Mouse (Mus musculus): ENCODE results near the gene Rpl23a.
A peak's percentile ranks its signal among the peaks of the same experiment; 100 is the strongest.

Gene Rpl23a

DNA sequence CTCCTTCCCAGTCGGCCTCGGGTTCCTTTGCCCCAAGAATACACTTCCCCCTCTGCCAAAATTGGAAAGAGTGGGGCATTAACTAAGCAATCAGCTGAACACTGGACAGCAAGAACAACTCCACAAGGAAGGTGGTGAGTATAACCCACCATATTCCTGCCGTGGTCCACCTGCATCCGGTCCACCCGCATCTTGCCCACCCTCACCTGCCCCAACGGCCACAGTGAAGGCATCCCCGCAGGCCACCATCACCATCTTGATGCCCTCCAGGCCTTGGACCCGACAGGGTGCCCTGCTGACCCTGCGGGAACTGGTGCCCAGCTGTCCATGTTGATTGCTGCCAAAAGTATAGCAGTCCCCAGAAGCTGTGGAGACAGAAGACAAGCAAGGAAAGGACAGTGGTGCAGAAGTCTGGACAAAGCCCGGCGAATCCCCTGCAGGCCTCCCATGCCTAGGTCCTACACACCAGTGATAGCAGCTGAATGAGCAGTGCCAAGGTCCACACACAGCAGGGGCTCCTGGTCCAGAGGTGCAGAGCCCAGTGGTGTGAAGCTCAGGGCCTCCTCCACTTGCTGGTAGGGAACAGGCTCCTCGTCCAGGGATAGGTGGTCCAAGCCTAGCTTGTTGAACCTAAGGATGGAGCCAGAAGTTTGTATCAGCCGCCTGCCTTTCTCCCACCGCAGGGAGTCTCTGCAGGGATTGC, 16.0 kb downstream of the Rpl23a start:
- DNase-seq (ENCODE audit: low read depth, low spot score): no peak

DNA sequence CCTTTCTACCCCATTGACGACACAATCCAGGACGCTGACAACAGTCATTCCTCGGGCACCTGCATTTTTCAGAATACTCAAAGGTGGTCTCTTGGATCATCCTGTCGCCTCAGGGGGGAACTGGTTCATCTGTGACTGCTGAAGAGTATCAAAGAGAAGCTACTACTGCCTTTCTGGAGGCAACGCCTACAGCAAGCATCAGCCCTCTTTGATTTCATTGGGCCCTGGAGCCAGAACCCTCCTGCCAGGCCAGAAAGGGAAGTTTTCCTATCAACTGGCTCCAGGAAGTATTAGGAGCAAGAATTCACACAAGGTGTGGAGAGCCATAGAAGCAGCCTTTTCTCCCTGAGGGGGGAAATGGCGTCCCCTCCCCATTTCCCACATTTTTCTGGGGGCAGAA, 16.7 kb downstream of the Rpl23a start:
- peak; percentile 50 for DNase-seq (ENCODE audit: low read depth, low spot score)

DNA sequence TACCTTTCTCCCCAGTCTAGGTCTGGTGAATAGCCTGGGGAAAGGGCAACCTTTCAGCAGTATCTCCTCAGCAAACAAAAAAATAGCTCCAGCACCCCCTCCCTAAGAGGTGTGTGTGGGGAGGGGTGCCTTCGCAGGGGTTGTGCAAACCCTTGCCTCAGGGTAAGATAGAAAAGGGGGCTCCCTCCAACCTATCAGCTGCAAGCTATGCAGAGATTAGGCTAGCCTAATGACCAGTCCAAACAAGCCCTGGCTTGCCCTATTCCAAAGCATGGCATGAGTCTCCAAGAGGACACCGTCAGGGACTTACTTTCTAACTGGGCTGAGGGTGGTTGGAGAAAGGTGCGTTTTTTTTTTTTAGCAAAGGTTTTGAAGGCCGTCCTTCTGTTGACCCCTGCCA, 17.2 kb downstream of the Rpl23a start:
- peak; percentile 45 for DNase-seq (ENCODE audit: low read depth, low spot score)

DNA sequence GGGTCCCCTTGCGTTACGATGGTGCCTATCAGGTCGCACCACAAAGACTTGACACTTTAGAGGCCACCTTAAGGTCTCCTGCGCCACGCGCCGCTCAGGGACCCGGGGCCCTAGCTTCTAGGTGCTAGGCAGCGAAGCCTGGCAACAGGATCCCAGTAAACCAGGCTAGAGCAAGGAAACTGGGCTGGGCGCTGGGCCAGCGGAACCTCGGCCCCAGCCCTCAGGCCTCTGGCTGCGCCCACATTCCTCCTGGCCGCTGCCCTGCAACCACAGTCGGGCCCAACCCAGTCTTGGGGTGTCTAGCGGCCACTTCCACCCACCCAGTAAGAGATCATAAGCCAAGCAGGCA, 17.6 kb downstream of the Rpl23a start:
- DNase-seq (ENCODE audit: low read depth, low spot score): no peak

DNA sequence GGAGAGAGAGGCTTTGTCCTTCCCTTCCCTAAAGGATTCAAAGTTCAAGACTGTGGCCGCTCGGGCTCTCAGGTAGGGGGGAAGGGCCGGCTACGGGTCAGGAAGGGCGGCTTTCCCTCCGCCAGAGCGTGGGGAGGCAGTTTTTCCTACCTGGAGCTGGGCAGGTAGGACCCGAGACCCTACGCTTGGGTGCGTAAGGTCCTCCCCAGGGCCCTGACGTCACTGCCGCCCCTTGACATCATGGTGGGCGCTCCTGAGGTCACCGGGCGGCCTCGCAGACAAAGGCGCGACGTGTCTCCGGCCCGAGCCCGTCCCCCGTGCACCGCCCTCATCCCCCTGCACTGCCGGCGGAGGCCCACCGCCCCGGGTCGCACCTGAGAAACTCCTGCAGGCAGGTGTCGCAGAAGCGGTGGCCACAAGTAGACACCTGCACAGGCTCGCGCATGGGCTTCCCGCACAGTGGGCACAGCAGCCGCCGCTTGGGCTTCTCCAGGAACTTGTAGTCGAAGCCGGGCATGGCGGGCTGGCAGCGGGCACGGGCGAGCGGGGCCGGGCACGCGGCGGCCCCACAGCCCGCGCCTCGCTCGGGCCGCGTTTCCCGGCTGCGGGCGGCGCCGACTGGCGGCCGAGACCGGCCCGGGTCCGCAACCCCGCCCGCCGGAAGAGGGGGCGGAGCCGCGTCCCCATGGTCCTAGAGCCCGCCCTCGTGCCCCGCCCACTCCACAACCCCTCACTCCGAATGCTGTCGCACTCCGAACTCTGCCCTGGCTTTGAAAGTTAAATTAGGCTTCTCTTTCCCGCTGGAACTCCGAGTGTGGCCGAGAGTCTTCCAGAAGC, 18.2 kb downstream of the Rpl23a start, which contains the start of gene Traf4:
Traf4 (minus strand) TSS at position 666 of the 837 bp plus-strand sequence.
- DNase-seq (ENCODE audit: low read depth, low spot score): peak; percentile 91

DNA sequence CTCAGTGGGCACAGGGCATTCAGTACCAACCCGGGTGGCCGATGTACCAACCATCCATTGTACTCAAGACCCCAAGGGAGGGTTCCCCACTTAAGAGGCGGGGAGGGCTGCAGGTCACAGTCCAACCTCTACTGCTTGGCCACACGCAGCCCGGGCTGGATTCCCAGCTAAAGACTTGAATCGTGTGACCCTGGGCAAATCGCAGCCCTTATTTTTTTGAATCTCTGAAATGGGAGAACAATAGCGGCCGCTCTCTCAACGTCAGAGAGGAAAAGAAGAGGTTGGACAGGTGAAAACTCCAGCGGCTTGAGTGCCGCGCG, 18.8 kb downstream of the Rpl23a start:
- no peak for DNase-seq (ENCODE audit: low read depth, low spot score)

DNA sequence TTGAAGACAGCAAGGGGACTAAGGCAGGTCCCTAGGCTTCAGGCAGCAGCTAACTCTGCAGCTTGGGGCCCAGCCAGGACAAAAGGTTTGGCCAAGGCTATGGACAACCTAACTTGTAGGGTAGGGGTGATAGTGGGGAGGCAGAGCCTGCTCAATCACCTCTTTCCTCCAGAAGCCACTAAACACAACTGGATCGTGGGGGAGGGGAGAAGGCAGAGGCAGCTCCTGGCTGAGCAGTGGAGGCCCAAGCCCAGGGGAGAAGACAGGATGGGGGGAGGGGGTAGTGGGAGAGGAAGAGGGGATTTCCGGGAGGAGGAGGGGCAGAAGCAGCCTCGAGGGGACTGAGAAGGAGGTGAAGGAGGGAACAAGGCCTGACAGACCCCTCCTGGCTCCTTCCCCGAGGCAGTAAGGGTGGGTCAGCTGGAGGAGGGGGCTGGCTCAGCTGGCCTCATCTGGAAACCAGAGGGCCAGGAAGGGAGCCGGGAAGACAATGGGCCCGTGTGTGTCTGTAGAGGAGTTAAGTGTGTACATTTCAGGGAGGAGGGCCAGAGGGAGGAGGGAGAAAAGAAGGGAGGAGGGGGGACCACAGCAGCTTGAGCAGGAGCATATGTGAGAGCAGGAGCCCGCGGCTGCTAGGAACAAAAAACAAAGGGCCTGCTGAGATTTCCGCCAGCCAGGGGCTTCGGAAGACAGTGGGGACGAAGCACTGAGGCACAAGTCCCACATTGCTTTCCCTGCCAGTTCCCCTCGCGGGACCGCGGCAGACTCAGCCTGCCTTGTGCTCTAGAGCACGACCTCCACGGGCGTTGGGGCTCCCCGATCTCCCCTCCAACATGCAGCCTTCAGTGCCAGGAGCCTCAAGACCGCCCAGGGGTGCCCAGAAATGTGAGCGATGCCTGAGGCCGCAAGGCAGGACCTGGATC, 19.4 kb downstream of the Rpl23a start:
- DNase-seq (ENCODE audit: low read depth, low spot score): peak; percentile 93

DNA sequence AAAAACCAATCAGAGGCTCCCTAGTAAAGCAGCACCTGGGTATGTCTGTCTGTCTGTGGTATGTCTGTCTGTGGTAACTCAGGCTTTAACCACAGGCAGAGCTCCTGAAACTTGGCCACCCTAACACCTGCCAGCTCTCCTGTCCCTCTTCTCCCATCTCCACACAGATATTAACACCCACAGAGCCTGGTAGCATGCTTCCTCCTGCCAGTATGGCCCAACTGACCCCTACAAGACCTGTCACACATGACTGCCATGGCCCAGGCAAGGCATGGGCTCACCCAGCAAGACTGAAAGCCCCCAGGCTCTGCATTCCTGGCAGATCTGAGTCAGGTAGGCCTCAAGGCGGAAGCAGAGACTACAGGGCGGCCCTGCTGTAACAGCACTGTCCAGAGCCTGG, 20.3 kb downstream of the Rpl23a start:
- DNase-seq (ENCODE audit: low read depth, low spot score): no peak

DNA sequence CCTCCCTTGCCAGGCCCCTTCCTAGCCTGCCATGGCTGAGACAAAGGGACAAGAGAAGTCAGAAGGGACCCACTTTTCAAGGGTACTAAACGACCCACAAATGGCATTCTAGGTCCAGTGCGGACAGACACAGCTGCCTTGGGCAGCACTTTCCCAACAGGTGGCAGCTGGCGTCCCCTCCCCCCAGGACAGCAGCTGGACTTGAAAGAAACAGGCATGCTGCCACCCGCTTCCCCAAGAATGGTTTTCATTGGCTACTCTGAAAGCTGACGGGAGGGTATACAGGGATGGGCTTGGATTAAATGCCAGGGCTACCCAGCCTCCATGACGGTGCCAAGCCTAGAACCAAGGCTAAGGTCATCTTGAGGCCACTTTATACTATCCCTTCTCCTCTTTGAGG, 20.9 kb downstream of the Rpl23a start:
- DNase-seq (ENCODE audit: low read depth, low spot score): no peak

DNA sequence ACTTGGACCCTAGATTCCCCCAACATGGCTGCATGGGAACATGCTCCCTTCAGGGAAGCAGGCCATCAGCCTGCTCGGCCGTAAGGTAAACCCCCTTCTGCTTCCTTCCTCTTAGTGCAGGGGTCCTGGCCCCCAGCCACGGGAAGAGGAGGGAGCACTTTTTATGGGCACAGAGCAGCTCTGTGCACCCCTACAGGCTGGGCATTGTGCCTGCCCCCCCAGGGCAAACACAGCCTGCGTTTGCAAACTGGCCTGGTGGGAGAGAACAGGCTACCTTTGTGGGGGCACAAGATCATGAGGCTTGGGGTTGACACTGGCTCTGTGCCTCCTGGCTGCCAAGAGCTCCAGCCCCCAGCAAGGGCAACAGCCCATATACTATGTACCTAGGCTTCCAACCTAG, 21.4 kb downstream of the Rpl23a start:
- DNase-seq (ENCODE audit: low read depth, low spot score): no peak

DNA sequence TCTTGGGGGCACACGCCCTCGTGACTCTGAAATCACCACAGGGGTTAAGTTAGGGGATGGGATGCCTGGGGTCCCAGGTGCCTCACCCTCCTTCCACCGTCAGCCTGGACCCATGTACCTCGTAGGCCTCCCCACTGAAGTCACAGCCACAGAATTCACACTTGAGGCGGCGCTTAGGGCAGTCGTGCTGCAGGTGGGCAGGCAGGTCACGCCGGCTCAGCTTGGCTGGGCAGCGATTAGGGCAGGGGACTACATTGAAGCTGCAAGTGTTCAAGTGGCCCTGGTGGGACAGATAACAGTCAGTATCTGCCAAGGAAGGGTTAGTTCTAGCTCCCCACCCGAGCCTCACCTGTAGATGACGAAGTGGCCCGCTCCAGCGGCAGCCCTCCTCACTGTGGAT, 22.2 kb downstream of the Rpl23a start:
- DNase-seq (ENCODE audit: low read depth, low spot score): no peak

DNA sequence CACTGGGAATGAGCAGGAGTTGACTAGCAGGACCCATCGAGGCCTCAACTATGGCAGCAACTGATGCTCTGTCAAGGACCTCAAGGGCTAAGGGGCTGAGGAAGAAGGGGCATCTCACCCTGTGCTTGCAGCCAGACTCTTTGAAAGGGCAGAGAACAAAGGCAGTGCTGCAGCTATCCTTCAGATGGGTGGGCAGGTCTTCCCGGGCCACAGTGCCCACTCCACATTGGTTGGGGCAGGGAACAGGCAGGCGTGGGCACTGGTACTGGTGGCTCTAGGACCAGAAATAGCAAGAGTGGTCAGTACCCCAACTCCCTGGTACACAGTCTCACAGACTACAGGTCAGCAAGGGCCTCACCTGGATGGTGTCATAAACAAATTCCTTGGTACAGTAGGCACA, 22.7 kb downstream of the Rpl23a start:
- DNase-seq (ENCODE audit: low read depth, low spot score): no peak

DNA sequence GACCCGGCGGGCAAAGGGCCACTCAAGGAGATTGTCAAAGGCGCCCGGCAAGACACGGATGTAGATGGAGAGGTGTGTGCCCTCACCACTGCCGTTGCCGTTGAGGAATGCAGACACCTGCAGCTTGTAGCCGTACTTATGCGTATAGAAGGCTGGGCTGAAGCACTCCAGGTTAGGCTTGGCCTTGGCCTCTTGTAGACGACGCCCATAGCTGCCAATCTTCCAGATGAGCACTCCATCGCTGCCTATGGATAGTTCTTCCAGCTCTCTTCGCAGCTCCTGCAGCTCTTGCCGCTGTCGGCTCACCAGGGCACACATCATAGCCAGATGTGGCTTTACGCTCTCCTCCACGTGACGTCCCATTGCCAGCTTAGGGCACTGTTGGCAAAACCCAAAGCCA, 23.2 kb downstream of the Rpl23a start:
- peak; percentile 31 for DNase-seq (ENCODE audit: low read depth, low spot score)

DNA sequence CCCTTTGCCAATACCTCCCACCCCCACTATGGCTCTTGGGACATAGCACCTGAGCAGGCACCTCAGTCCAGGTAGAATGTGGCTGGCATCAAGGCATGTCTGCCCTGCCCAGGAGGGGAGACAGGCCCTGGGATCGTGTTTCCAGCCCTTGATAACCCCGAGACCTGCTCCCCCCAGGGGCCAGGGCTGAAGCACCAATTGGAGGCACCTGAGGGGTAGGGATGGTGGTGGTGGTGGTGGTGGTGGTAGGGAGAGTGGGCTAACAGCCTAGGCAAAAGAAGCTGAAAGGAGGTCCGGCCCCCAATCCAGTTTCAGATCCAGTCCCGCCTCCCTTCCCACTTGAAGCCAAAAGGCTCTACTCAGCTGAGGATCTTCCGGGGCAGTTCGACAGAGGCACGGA, 23.8 kb downstream of the Rpl23a start:
- peak; percentile 34 for DNase-seq (ENCODE audit: low read depth, low spot score)

DNA sequence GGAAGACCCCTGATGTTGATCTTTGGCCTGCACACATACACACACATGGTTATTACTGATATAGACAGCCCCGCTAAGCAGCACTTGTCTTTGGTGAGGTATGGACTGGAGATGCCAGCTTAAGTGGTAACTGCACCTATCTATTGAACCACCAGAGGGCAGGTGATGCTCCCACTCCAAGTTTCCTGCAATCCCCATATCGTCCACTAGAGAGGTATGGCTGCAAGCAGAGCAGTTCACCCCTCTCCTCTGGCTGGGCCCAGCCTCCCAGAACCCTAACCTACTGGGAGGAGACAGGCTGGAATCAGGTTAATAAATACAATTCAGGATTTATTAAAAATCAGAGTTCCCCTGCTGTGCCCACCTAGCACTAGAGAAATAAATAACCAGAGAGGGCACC, 24.3 kb downstream of the Rpl23a start:
- peak; percentile 95 for DNase-seq (ENCODE audit: low read depth, low spot score)

DNA sequence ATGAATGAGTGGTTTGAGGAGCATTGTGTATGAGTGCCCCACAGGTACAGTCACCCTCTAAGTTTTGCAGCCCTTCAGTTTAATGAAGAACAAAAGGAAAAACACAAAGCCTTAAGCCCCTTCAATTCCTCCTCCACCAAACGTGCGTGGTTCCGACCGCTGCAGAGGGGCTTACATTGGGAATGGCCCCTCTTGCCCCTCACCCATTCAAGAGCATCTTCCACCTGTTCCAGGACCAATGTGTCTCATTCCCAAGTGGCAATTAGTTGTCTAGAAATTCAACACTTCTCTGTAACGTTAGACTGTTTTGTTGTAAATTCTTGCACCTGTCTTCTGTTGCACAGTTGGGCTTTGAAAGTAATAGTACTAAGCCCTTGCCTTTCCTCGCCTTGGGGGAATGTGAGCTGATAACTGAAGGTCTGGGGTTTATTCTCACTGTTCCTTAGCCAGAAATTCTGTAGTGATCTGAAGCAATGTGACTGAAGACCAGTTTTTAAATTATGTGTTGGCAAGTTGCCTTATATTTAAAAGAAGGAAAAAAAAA, 27.2 kb downstream of the Rpl23a start:
- DNase-seq (ENCODE audit: low read depth, low spot score): no peak

DNA sequence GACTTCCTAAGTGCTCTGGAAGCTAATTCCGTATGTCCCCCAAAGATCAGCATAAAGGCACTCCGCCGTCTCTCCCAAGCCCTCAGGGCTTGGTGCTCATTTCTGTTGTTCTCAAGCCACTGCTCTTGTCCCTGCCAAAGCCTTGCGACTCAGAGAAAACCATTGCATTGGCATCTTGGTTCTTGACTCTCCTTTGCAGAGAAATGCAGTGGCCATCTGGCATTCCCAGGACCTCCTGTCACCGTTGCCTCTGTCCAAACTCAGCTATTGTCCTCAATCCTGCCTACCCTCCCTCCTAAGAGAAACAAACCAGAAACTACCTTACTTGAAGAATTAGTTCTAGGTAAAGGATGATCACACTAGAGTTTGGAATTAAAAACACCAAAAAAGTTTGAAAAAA, 27.7 kb downstream of the Rpl23a start:
- no peak for DNase-seq (ENCODE audit: low read depth, low spot score)

DNA sequence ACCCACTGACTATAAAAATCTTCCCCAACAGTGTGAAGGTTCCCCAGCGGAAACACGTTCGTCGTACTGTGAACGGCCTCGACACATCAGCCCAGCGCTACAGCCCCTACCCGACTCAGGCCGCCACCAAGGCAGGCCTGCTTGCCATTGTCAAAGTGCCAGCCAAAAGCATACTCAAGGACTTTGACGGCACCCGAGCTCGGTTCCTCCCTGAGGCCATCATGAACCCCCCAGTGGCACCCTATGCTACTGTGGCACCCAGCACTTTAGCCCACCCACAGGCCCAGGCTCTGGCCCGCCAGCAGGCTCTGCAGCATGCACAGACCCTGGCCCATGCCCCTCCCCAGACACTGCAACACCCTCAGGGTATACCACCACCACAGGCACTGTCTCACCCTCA, 29.6 kb downstream of the Rpl23a start:
- DNase-seq (ENCODE audit: low read depth, low spot score): no peak

DNA sequence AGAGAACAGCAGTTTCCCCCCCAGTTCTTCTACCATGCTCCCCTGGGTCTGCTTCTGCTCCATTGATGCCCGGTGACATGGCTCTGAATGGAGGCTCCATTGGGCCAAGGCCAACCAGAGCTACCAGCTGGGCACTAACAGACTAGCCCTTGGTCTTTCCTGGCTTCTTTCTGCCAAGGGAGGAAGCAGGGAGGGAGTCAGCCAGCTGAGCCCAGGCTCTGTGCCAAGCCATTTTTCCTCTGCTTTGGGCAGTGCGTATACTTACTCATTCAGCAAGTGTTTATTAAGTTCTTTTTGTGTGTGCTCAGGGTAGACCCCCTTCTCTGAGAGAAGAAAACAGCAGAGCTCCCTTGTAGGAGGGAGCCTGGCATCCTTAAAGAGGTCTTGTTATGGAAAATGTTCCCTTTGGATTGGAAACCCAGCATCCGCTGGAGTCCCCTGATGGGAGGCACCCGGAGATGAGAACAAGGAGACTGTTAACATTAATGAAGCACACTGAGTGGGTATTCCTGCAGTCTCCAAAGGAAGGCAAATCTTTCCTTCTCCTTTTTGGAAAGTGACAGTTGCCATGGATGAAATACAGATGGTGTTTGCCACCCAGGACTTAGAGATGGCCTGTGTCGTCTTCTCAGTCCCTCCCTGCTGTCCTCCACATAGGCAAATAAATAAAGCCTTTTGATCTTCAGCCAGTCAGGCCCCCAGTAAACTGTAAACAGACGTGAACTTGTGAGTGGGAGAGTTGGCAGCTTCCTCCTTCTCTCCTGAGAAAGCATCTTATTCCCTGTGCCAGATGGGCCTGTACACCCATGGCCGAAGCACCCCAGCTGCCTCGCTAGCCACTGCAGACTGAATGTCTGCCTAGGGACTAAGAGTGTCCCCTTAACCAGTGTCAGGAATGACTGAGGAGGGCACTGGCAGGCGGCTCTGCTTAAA, 30.8 kb downstream of the Rpl23a start:
- no peak for DNase-seq (ENCODE audit: low read depth, low spot score)

DNA sequence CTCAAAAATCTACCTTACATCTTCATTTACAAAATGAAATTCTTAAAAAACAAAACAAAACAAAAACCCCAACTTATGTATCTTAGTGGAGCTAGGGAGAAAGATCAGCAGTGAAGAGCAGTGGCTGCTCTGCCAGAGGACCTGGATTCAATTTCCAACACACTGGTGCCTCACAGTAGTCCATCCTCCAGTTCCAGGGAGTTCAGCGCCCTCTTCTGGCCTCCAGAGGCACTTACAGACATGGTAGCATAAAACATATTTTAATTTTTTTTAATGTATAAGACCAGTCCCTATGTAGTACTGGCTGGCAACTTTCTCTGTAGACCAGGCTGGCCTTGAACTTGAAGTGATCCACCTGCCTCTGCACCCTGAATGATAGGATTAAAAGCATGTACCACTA, 32.2 kb downstream of the Rpl23a start:
- peak; percentile 77 for DNase-seq (ENCODE audit: low read depth, low spot score)

Measured in R1 (cell line).